Mouse (Mus musculus): Measurements from ENCODE around the gene Rps19bp1. TPM values are rescaled to one million over a fixed set of nuclear protein-coding genes. Genes with fewer than 3 reads are reported as not detected.

Rps19bp1 gene
- polyA plus RNA-seq, 1 experiment from 2014 or later: 36.1 TPM

DNA sequence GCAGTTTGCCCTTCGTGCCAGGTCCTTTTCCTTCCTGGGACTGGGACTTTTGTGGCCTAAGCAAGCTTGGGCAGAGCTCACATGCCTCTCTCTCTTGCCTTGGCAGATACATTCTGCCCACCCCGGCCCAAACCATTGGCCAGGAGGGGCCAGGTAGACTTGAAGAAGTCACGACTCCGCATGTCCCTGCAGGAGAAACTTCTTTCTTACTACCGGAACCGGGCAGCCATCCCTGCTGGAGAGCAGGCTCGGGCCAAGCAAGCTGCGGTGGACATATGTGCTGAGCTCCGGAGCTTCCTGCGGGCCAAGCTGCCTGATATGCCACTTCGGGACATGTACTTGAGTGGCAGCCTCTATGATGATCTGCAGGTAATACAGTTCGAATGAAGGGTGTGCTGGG, 16.0 kb downstream of the Rps19bp1 start:
- Histone ChIP-seq H3K27me3 (replicated peaks; ENCODE audit: insufficient read depth, low read length) (no peaks in the 10 kb centered on the region), H3K27ac (ENCODE audit: low read length) (no peak overlapping the region), H3K4me2 (replicated peaks; ENCODE audit: low read depth, low read length) (no peak overlapping the region), H3K36me3 (ENCODE audit: insufficient read depth, low read length) (peaks cover 34% of the 10 kb centered on the region), H3K4me3 (ENCODE audit: low read depth, low read length) (no peak overlapping the region), H3K9me3 (ENCODE audit: low read length) (no peaks in the 10 kb centered on the region), H3K9ac (replicated peaks; ENCODE audit: low read depth) (no peak overlapping the region), H3K4me1 (ENCODE audit: insufficient read depth, low read depth, low read length) (no peaks in the 10 kb centered on the region)
- WGBS: 95% methylated on average over 12 of the region's 12 CpGs
- ATAC-seq: no peak
- DNase-seq (ENCODE audit: low spot score): no peak
- no peak for TF ChIP-seq CTCF (IDR thresholded peaks at IDR 0.05)
- no peak for TF ChIP-seq EP300 (IDR thresholded peaks at IDR 0.05)

DNA sequence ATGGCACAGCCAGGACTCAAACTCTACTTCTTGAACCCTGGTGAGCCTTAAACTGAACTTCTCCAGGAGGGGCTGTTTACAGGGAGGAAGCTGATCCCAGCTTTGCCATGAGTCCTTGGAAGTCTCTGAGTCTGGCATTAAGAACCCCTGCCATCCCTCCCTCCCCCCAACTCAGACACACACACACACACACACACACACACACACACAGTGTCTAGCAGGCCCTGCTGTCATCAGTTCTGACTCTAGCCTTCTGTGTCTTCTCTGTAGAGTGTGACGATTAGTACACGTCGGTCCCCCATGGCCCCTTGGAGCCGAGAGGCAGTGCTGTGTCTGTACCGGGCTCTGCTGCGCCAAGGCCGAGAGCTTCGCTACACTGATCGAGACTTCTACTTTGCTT, 28.6 kb downstream of the Rps19bp1 start, which contains the start of gene AC140267.1:
Gene AC140267.1 (plus strand): TSS at position 301 of the 400 bp plus-strand sequence.
- ATAC-seq (no peak), DNase-seq (ENCODE audit: low spot score) (no peak)
- TF ChIP-seq EP300 (IDR thresholded peaks at IDR 0.05) (no peak), CTCF (IDR thresholded peaks at IDR 0.05) (no peak)
- WGBS: 90% methylated on average over 9 of the region's 9 CpGs
- H3K27me3 ChIP-seq (replicated peaks; ENCODE audit: insufficient read depth, low read length): no peaks in the 10 kb centered on the region
- H3K9ac ChIP-seq (replicated peaks; ENCODE audit: low read depth): peak within 1 kb of the TSS; percentile 75
- H3K4me2 ChIP-seq (replicated peaks; ENCODE audit: low read depth, low read length): peak within 1 kb of the TSS; percentile 71
- H3K27ac ChIP-seq (ENCODE audit: low read length): 0 out of 2 replicates have a peak within 1 kb of the TSS, but pooled peaks have one; percentile 60
- peaks cover 18% of the 10 kb centered on the region; the same call in 1 of the 2 replicates for H3K36me3 ChIP-seq (ENCODE audit: insufficient read depth, low read length)
- H3K4me3 ChIP-seq (ENCODE audit: low read depth, low read length): peak within 1 kb of the TSS; percentile 67
- no peaks in the 10 kb centered on the region for H3K9me3 ChIP-seq (ENCODE audit: low read length)
- peaks cover 13% of the 10 kb centered on the region; the same call in 1 of the 2 replicates for H3K4me1 ChIP-seq (ENCODE audit: insufficient read depth, low read depth, low read length)

DNA sequence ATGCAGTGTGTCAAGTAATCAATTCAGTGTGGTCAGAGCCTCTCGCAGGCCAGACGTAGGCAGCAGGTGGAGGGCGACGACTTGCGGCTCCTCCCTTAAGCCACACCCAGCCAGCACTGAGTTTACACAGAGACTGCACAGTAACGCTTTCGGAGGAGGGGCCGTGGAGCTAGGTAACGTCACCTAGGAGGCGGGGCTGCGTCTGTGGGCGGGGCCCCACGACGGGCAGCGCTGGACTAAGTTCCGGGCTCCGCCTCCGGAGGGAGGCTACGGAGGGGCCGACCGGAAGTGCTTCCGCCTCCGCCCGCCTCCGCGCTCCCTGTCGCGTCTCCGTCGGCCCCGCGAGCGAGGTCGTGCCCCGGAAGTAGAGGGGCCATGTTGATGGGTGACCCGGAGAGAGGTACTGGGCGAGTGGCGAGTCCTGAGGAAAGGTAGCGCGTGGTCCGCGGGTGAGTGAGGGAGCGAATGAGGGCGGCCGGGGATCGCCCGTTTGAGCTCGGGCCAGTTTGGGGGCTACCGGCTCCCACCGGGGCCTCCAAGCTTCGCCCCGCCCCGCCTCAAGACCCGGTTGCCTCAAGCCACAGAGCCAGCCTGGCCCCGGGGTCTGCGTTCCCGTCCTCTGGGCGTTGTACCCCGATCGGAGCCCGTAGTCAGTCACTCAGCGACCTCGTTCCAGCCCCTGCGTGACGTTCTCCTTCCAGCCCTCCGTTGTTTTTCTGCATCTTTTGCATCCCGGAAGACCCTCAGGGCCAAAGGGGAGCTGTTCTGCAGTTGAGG, 30.2 kb downstream of the Rps19bp1 start, which contains the start of gene Mief1:
Gene Mief1 (plus strand): TSS at position 286 of the 777 bp plus-strand sequence.
- TF ChIP-seq EP300 (IDR thresholded peaks at IDR 0.05) (no peak), CTCF (IDR thresholded peaks at IDR 0.05) (peak; percentile 21; the same call in 1 of the 2 replicates)
- H3K9me3 ChIP-seq (ENCODE audit: low read length): no peaks in the 10 kb centered on the region
- H3K4me2 ChIP-seq (replicated peaks; ENCODE audit: low read depth, low read length): peak within 1 kb of the TSS; percentile 71
- peaks cover 13% of the 10 kb centered on the region; the same call in 1 of the 2 replicates for H3K4me1 ChIP-seq (ENCODE audit: insufficient read depth, low read depth, low read length)
- peak within 1 kb of the TSS; percentile 75 for H3K9ac ChIP-seq (replicated peaks; ENCODE audit: low read depth)
- no peaks in the 10 kb centered on the region for H3K27me3 ChIP-seq (replicated peaks; ENCODE audit: insufficient read depth, low read length)
- H3K36me3 ChIP-seq (ENCODE audit: insufficient read depth, low read length): peaks cover 15% of the 10 kb centered on the region; the same call in 1 of the 2 replicates
- H3K4me3 ChIP-seq (ENCODE audit: low read depth, low read length): peak within 1 kb of the TSS; percentile 67
- DNase-seq (ENCODE audit: low spot score): peak; percentile 99
- H3K27ac ChIP-seq (ENCODE audit: low read length): peak within 1 kb of the TSS; percentile 81
- 1% methylated on average over 67 of the region's 67 CpGs for WGBS
- peak; percentile 98 for ATAC-seq

DNA sequence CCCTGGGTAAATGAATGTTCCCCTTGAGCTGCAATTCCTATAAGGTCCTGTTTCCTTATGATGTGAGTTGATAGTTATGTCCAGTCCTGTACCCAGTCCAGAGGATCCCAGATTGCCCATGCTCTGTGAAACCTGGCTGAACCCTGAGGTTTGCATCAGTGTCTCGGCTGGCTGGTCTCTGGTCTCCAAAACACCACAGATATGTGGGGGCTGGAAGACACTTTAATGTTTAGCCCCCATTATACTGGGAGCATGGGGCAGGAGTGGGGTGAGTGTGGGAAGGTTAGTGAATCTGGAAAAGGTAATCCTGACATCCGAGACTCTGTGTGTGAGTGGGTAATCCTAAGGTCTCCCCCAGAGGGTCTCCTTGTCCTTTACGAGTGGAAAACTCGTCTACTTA, 31.1 kb downstream of the Rps19bp1 start:
- Histone ChIP-seq H3K27me3 (replicated peaks; ENCODE audit: insufficient read depth, low read length) (no peaks in the 10 kb centered on the region), H3K9ac (replicated peaks; ENCODE audit: low read depth) (0 out of 2 replicates have a peak overlapping the region, but pooled peaks have one; percentile 23), H3K4me3 (ENCODE audit: low read depth, low read length) (no peak overlapping the region), H3K36me3 (ENCODE audit: insufficient read depth, low read length) (0 out of 2 replicates have a peak, but pooled peaks cover 7% of the 10 kb centered on the region), H3K9me3 (ENCODE audit: low read length) (no peaks in the 10 kb centered on the region), H3K27ac (ENCODE audit: low read length) (peak overlapping the region; percentile 81), H3K4me1 (ENCODE audit: insufficient read depth, low read depth, low read length) (peaks cover 13% of the 10 kb centered on the region; the same call in 1 of the 2 replicates), H3K4me2 (replicated peaks; ENCODE audit: low read depth, low read length) (peak overlapping the region; percentile 71; the same call in 1 of the 2 replicates)
- no peak for ATAC-seq
- DNase-seq (ENCODE audit: low spot score): no peak
- 64% methylated on average over 4 of the region's 4 CpGs for WGBS
- TF ChIP-seq CTCF (IDR thresholded peaks at IDR 0.05) (no peak), EP300 (IDR thresholded peaks at IDR 0.05) (no peak)

DNA sequence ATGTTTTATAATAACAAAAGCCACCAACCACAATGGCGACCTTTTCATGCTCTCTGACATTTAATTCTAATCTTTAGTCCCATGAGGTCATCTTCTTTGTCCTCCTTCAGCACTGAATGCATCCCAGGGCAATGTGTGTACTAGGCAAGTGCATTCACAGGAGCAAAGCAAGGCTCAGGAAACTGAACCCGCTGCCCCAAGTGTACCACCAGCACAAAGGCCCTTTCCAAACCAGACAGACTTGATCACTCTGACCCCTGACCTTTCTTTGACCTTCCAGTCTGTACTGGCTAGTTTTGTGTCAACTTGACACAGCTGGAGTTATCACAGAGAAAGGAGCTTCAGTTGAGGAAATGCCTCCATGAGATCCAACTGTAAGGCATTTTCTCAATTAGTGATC, 31.8 kb downstream of the Rps19bp1 start:
- 0 out of 2 replicates have a peak, but pooled peaks cover 4% of the 10 kb centered on the region for H3K36me3 ChIP-seq (ENCODE audit: insufficient read depth, low read length)
- WGBS: 67% methylated on average over 2 of the region's 2 CpGs
- H3K4me2 ChIP-seq (replicated peaks; ENCODE audit: low read depth, low read length): no peak overlapping the region
- no peak overlapping the region for H3K9ac ChIP-seq (replicated peaks; ENCODE audit: low read depth)
- no peaks in the 10 kb centered on the region for H3K27me3 ChIP-seq (replicated peaks; ENCODE audit: insufficient read depth, low read length)
- H3K4me3 ChIP-seq (ENCODE audit: low read depth, low read length): no peak overlapping the region
- H3K9me3 ChIP-seq (ENCODE audit: low read length): no peaks in the 10 kb centered on the region
- DNase-seq (ENCODE audit: low spot score) (no peak), ATAC-seq (no peak)
- peaks cover 13% of the 10 kb centered on the region; the same call in 1 of the 2 replicates for H3K4me1 ChIP-seq (ENCODE audit: insufficient read depth, low read depth, low read length)
- H3K27ac ChIP-seq (ENCODE audit: low read length): no peak overlapping the region
- TF ChIP-seq EP300 (IDR thresholded peaks at IDR 0.05) (no peak), CTCF (IDR thresholded peaks at IDR 0.05) (no peak)

DNA sequence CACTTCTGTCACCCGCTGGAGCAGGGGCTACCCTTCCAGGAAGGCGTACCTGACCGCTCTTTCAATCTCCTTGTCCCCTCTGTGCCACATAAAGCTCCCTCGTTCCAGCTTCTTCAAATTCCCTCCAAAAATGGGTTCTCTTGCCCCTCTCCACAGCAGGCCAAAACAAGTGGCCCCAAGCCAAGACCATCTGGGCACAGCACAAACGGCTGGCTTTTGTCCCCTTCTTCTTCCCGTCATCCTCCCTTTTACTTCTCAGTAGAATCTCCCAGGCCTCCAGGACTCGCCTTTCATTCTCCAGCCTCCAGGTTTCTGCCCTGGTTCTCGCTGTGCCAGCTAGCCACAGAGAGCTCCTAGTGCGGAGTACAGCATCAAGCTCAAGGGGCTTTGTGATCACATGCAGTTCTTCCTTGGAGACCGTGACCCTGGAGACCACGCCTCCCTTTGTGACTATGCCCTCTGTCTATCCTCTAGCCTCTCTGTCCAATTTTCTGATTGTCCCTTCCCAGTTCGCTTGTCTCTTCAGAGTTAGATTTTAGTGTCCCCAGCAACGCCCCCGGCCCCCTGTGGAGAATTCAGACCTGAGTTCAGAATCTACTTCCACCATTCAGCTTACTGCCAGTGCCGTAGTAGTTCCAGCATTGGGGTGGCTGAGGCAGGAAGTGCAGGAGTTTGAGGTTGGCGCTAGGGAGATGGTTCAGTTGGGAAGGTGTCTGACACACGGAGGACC, 35.9 kb downstream of the Rps19bp1 start:
- no peak overlapping the region for H3K4me2 ChIP-seq (replicated peaks; ENCODE audit: low read depth, low read length)
- no peaks in the 10 kb centered on the region for H3K9me3 ChIP-seq (ENCODE audit: low read length)
- DNase-seq (ENCODE audit: low spot score): no peak
- 74% methylated on average over 17 of the region's 17 CpGs for WGBS
- peaks cover under 1% of the 10 kb centered on the region; the same call in 1 of the 2 replicates for H3K4me1 ChIP-seq (ENCODE audit: insufficient read depth, low read depth, low read length)
- no peak overlapping the region for H3K27ac ChIP-seq (ENCODE audit: low read length)
- H3K27me3 ChIP-seq (replicated peaks; ENCODE audit: insufficient read depth, low read length): no peaks in the 10 kb centered on the region
- H3K9ac ChIP-seq (replicated peaks; ENCODE audit: low read depth): no peak overlapping the region
- H3K36me3 ChIP-seq (ENCODE audit: insufficient read depth, low read length): no peaks in the 10 kb centered on the region
- ATAC-seq: no peak
- no peak for TF ChIP-seq CTCF (IDR thresholded peaks at IDR 0.05)
- no peak for TF ChIP-seq EP300 (IDR thresholded peaks at IDR 0.05)
- H3K4me3 ChIP-seq (ENCODE audit: low read depth, low read length): no peak overlapping the region
